15 mouse cellular contexts compared by ENCODE assay signal in genomic region chr10:53272228-53272627, GRCm38 (mm10).
"Had no signal": no experiment of that assay in that cellular context is flagged by ENCODE, and none has a peak within 500 bp of the region (broad histone marks: within the 10 kb centered on the region; RNA-seq: fewer than 3 reads in every experiment).

No protein-coding gene starts in this region.

- H3K36me3 ChIP-seq: stomach, embryonic 15.5 days had no signal

- H3K9ac ChIP-seq: neural tube, embryonic 15.5 days; stomach, embryonic 15.5 days had no signal

- H3K27ac ChIP-seq: neural tube, embryonic 15.5 days; stomach, embryonic 15.5 days; stomach, postnatal 0 days had no signal

- H3K4me3 ChIP-seq: neural tube, embryonic 15.5 days; stomach, embryonic 15.5 days had no signal

- H3K4me2 ChIP-seq: neural tube, embryonic 15.5 days; stomach, embryonic 15.5 days had no signal

- H3K4me1 ChIP-seq: neural tube, embryonic 15.5 days; stomach, embryonic 15.5 days had no signal

- DNase-seq: retina, postnatal 1 day; right cerebral cortex, adult 18-20 months; right cerebral cortex, postnatal 14 days; right cerebral cortex, postnatal 25 days; right cerebral cortex, postnatal 4 days; spleen, adult 18-20 months; thymus, adult 18-20 months; thymus, adult 2 months; thymus, postnatal 14 days; thymus, postnatal 25 days; thymus, postnatal 36 days; thymus, postnatal 4 days had no signal

- H3K9me3 ChIP-seq: neural tube, embryonic 15.5 days; stomach, embryonic 15.5 days had no signal

- H3K27me3 ChIP-seq: neural tube, embryonic 15.5 days; stomach, embryonic 15.5 days had no signal
